Mouse (Mus musculus): ENCODE data around the gene Stag1.

Stag1 gene

GRCm38 (mm10) chr9:100597546-100597945 is at the start of gene Stag1:
TSS of gene Stag1 (plus strand) at chr9:100597798.
- DNase-seq (ENCODE audit: low spot score), result no peak

- DNase-seq (ENCODE audit: low spot score), result no peak
Observed at GRCm38 (mm10) chr9:100548313-100548712, 49.3 kb upstream of the Stag1 start.

DNA sequence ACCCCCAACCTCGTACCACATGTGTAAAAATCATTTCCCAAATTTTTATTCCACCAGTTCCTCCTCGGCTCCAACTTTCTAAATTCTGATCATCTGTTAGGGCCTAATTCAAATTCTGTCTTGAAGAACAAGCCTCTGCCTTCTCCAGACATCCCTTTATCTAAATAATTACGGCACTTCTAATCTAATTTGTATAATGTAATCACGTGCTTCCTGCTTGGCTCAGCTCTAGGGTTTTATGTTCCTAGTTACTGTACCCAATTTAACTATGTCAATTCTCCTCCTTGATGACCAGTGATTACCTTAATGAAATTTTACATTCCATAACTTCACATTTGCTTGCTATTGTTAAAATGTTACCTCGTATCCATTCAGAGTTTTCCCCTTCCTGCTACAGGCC is 41.9 kb upstream of the Stag1 start:
- DNase-seq (ENCODE audit: low spot score), result no peak

GRCm38 (mm10) chr9:100558023-100558573 is 39.5 kb upstream of the Stag1 start:
- no peak for DNase-seq (ENCODE audit: low spot score)

DNA sequence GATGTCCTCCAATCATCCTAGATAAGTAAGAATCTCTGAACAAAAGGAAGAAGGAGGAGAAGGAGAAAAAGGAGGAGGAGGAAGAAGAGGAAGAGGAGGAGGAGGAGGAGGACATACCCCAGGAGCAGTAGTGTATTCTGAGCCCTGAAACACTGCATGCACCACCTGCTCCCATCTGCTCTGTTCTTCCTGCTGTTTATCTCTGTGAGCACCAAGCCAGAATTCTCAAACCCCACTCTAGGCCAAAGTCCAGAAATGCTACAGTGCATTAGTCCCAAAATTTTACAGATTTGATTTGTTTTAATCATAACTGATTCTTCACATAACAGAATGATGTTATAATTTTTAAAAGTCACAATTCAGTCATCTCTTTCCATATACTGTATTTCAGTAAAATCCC is 38.6 kb upstream of the Stag1 start:
- DNase-seq (ENCODE audit: low spot score), result no peak

GRCm38 (mm10) chr9:100560251-100560890 is 37.2 kb upstream of the Stag1 start:
- DNase-seq (ENCODE audit: low spot score), result no peak

GRCm38 (mm10) chr9:100569798-100570625 is 27.6 kb upstream of the Stag1 start:
- DNase-seq (ENCODE audit: low spot score), result no peak

- DNase-seq (ENCODE audit: low spot score), result peak; percentile 8
Observed at GRCm38 (mm10) chr9:100570626-100571233, 26.9 kb upstream of the Stag1 start, which contains the start of gene Slc35g2. TSS of gene Slc35g2 (minus strand) at chr9:100571090.

DNA sequence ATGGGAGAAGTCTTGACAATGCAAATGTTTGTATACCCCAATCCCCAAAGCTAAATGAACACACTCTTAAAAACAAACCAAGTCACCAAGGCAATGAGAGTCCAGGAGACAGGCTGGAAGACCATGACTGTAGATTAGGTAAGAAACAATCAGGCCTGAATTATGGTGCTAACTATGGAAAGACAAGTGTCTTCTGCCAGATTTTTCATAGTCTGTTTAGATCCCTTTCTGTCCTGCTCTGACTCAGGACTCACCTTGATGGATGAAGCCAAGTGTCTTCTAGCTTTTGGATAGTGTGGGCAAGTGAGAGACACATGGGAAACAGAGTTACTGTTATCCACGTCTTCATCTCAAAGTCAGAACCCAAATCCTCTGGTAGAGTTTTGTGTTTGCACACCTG is 26.1 kb upstream of the Stag1 start:
- DNase-seq (ENCODE audit: low spot score), result no peak

- no peak for DNase-seq (ENCODE audit: low spot score)
Observed at GRCm38 (mm10) chr9:100573300-100573699, 24.3 kb upstream of the Stag1 start.

GRCm38 (mm10) chr9:100573942-100574341 is 23.7 kb upstream of the Stag1 start:
- no peak for DNase-seq (ENCODE audit: low spot score)

- DNase-seq (ENCODE audit: low spot score), result no peak
Observed at GRCm38 (mm10) chr9:100580196-100580740, 17.3 kb upstream of the Stag1 start.

- no peak for DNase-seq (ENCODE audit: low spot score)
Observed at GRCm38 (mm10) chr9:100581543-100582492, 15.8 kb upstream of the Stag1 start.

DNA sequence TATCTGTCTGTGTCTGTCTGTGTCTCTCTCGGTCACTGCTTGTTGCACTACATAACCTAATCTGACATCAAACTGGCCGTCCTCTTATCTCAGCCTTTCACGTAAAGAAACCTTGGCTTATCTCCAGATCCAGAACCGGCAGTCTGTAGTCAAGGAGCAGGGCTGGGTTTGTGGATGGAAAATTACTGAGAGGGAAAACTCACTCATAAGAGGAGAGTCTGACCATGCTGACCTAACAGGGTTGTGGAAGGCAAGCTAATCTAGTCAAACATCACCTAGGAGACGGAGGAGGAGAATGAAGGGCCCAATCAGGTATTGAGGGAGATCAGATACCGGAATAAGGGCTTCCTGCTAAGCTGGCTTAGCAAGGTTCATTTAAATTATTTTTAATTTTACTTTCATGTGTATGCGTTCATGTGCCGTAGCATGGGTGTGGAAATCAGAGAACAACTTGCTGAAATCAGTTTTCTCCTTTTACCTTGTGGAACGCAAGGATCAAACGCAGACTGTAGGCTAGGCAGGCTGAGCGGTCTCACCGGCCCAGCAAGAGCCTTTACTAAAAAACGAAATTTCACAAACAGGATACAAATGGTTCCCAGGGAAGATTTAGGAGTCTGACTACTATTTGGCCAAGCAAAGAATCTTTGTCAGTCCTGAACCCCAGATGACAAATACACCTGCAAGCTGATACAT is 14.6 kb upstream of the Stag1 start:
- peak; percentile 51 for DNase-seq (ENCODE audit: low spot score)

- no peak for DNase-seq (ENCODE audit: low spot score)
Observed at GRCm38 (mm10) chr9:100584031-100584430, 13.6 kb upstream of the Stag1 start.

DNA sequence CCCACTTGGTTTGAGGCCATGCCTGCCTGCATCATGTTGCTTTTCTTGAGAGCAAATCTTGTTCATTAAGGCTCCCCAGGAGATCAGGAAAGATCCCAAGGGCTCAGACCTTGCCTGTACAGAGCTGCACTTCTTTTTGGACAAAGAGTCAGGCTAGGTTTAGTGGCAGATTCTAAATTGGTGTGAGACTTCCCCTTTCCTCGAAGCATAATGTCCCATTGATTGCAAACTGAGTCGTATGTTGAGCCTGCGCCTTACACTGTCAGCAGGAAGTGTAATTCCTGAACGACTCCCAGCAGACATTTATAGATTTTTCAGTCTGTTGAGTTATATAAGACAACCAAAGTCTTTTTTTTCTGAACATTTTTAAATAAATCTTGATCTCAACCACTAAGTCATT is 7.1 kb upstream of the Stag1 start:
- DNase-seq (ENCODE audit: low spot score), result no peak

GRCm38 (mm10) chr9:100596317-100596716 is 1.3 kb upstream of the Stag1 start:
- DNase-seq (ENCODE audit: low spot score), result no peak

- no peak for DNase-seq (ENCODE audit: low spot score)
Observed at GRCm38 (mm10) chr9:100599761-100600328, 2.2 kb downstream of the Stag1 start.

- no peak for DNase-seq (ENCODE audit: low spot score)
Observed at GRCm38 (mm10) chr9:100602130-100602529, 4.5 kb downstream of the Stag1 start.

GRCm38 (mm10) chr9:100603156-100603555 is 5.6 kb downstream of the Stag1 start:
- DNase-seq (ENCODE audit: low spot score), result no peak

All from ovary, adult 18-20 months (tissue).